ENCODE assay signal across 9 mouse cellular contexts in the genomic region with DNA sequence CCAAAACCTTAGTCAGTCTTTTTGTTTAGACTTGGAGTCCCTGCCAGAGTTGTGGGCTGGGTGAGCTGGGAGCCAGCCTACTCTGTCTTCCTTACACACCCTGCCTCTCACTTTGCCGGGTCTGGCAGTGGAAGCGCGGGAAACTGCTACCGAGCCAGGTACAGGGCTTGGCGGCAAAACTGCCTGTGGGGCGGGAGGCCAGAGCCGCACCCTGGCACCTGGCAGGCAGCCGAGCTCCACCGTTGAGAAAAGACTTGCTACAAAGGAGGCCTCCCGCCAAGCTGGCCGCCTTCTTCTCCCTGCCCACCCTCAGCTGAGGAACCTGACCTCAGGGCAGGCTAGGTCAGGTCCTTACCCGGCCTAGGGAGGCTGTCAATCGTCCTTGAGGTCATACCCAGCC. TPM values are rescaled to one million over a fixed set of nuclear protein-coding genes. Genes with fewer than 3 reads are reported as not detected.
DNase-seq lines count a peak whose midpoint lies in the region; ATAC-seq and TF ChIP-seq lines count a peak whose summit lies in the region.
"Had no signal": no experiment of that assay in that cellular context is flagged by ENCODE, and none has a peak within 500 bp of the region (broad histone marks: within the 10 kb centered on the region; RNA-seq: fewer than 3 reads in every experiment).

No protein-coding gene starts in this region.

- no peak overlapping the region for H3K4me3 ChIP-seq in forebrain, postnatal 0 days (ENCODE audit: low read depth, low read length)
- H3K4me3 ChIP-seq: hindbrain, embryonic 15.5 days had no signal

- no peaks in the 10 kb centered on the region for H3K4me1 ChIP-seq in forebrain, postnatal 0 days (ENCODE audit: insufficient read depth)
- H3K4me1 ChIP-seq: hindbrain, embryonic 15.5 days had no signal

- H3K27ac ChIP-seq in forebrain, postnatal 0 days (ENCODE audit: low read depth, low read length): no peak overlapping the region
- H3K27ac ChIP-seq: hindbrain, embryonic 15.5 days had no signal

- H3K9me3 ChIP-seq in forebrain, postnatal 0 days (ENCODE audit: low read length): no peaks in the 10 kb centered on the region
- H3K9me3 ChIP-seq: hindbrain, embryonic 15.5 days had no signal

- no peaks in the 10 kb centered on the region for H3K27me3 ChIP-seq in forebrain, postnatal 0 days (ENCODE audit: insufficient read depth, low read length)
- H3K27me3 ChIP-seq: hindbrain, embryonic 15.5 days had no signal

- WGBS in forebrain, postnatal 0 days: 31% methylated on average over 13 of the region's 13 CpGs

- ATAC-seq in forebrain, postnatal 0 days: no peak

- peak; percentile 89 for DNase-seq in heart, adult 11 months
- no peak for DNase-seq in heart, adult 18-20 months
- DNase-seq in cerebellum, adult 8-10 months: peak; percentile 24
- DNase-seq in lung, adult 18-20 months: peak; percentile 84 to 87
- DNase-seq in spleen, postnatal 14 days (ENCODE audit: low spot score in 2 of 2): peak; percentile 40 to 60
- DNase-seq in forebrain, postnatal 0 days: no peak
- DNase-seq in heart, postnatal 4 days: no peak
- DNase-seq in retina, postnatal 1 day: no peak

- H3K4me2 ChIP-seq in forebrain, postnatal 0 days (ENCODE audit: low read depth): no peak overlapping the region
- H3K4me2 ChIP-seq: hindbrain, embryonic 15.5 days had no signal

- H3K36me3 ChIP-seq in forebrain, postnatal 0 days (ENCODE audit: insufficient read depth): no peaks in the 10 kb centered on the region
- H3K36me3 ChIP-seq: hindbrain, embryonic 15.5 days had no signal

- no peak overlapping the region for H3K9ac ChIP-seq in forebrain, postnatal 0 days
- H3K9ac ChIP-seq: hindbrain, embryonic 15.5 days had no signal

- no peak for TF ChIP-seq CTCF in forebrain, postnatal 0 days (IDR thresholded peaks at IDR 0.05; ENCODE audit: low read depth)

RNA-seq across cellular contexts. Expression of gene Bmp8b, which starts 24.2 kb away (rescaled TPM):
- total RNA-seq in heart, adult 18-20 months (2021): not detected
- 0.31 and 0.62 TPM in 2 replicates for total RNA-seq in forebrain, postnatal 0 days (2014; rRNA removed)
- 0.15 and 0.40 TPM in 2 replicates for polyA plus RNA-seq in forebrain, postnatal 0 days (2015; fragmentation: Nextera tagmentation; extraction: Ambion mirVana)
- total RNA-seq in heart, postnatal 4 days (2021): not detected

RNA-seq across cellular contexts. Expression of gene Oxct2b, which starts 35.3 kb away (rescaled TPM):
- not detected for total RNA-seq in heart, adult 18-20 months (2021)
- total RNA-seq in forebrain, postnatal 0 days (2014; rRNA removed): 0.62 TPM in 2 replicates
- polyA plus RNA-seq in forebrain, postnatal 0 days (2015; fragmentation: Nextera tagmentation; extraction: Ambion mirVana): 0.33 and 0.34 TPM in 2 replicates
- total RNA-seq in heart, postnatal 4 days (2021): not detected

RNA-seq across cellular contexts. Expression of gene Ppie, which starts 59.0 kb away (rescaled TPM):
- total RNA-seq in heart, adult 18-20 months (2021): 10 to 100 TPM; 21.1 to 26.5 TPM
- total RNA-seq in forebrain, postnatal 0 days (2014; rRNA removed): 28.9 and 34.2 TPM in 2 replicates
- 47.7 and 53.6 TPM in 2 replicates for polyA plus RNA-seq in forebrain, postnatal 0 days (2015; fragmentation: Nextera tagmentation; extraction: Ambion mirVana)
- total RNA-seq in heart, postnatal 4 days (2021): 10 to 100 TPM; 33.5 to 35.2 TPM

Comparison
In these comparisons a context has a peak if more than half of its experiments do, and no peak if none do; other contexts are left out.
1. DNase-seq: peak in heart, adult 11 months (single experiment), cerebellum, adult 8-10 months (single experiment), lung, adult 18-20 months (2 of 2) and spleen, postnatal 14 days (2 of 2); none in heart, adult 18-20 months (0 of 2), forebrain, postnatal 0 days (single experiment), heart, postnatal 4 days (single experiment) and retina, postnatal 1 day (single experiment).